Mouse (Mus musculus) stomach, postnatal 0 days (tissue): ENCODE measurements around the gene Emcn. TPM values are rescaled to one million over a fixed set of nuclear protein-coding genes. Genes with fewer than 3 reads are reported as not detected.

Source experiments
- ATAC-seq: fragments of 200-750 bp; cut with Nextera tagmentation; 2 replicates; pipeline ENCODE4 v1.8.0; 2017; ENCODE audit not compliant: low FRiP score, low TSS enrichment
- DNase-seq: peaks from one replicate; pipeline ENCODE4 v3.0.0-alpha.2; 2016; ENCODE audit warnings: low spot score
- H3K27ac ChIP-seq: fragments of 300-500 bp; sonication (generic); replicated peaks from 2 replicates; pipeline ENCODE4 v1.5.1; 2014; ENCODE audit warnings: mild to moderate bottlenecking, control low read depth
- H3K27me3 ChIP-seq: fragments of 300-500 bp; sonication (generic); 2 replicates; pipeline ENCODE4 v1.6.1; 2014; ENCODE audit warnings: low read length; ENCODE audit not compliant: control insufficient read depth, insufficient read depth
- H3K36me3 ChIP-seq: fragments of 300-500 bp; sonication (generic); 2 replicates; pipeline ENCODE4 v1.6.1; 2014; ENCODE audit warnings: low read length, mixed read lengths; ENCODE audit not compliant: control insufficient read depth, insufficient read depth
- H3K4me1 ChIP-seq: fragments of 300-500 bp; sonication (generic); replicated peaks from 2 replicates; pipeline ENCODE4 v1.6.1; 2014; ENCODE audit warnings: antibody characterized with exemption; ENCODE audit not compliant: control insufficient read depth, insufficient read depth
- H3K4me2 ChIP-seq: fragments of 300-500 bp; sonication (generic); replicated peaks from 2 replicates; pipeline ENCODE4 v1.6.1; 2014; ENCODE audit warnings: low read depth, mild to moderate bottlenecking, control low read depth, moderate library complexity
- H3K4me3 ChIP-seq: fragments of 300-500 bp; sonication (generic); 2 replicates; pipeline ENCODE4 v1.5.1; 2014; ENCODE audit warnings: low read depth, low read length, control low read depth
- H3K9ac ChIP-seq: fragments of 300-500 bp; sonication (generic); 2 replicates; pipeline ENCODE4 v1.6.1; 2014; ENCODE audit warnings: mild to moderate bottlenecking, low read length, control low read depth, mixed read lengths
- H3K9me3 ChIP-seq: fragments of 300-500 bp; sonication (generic); 2 replicates; pipeline ENCODE4 v1.6.1; 2016; ENCODE audit warnings: low read length; ENCODE audit not compliant: control insufficient read depth
- CTCF ChIP-seq: IDR thresholded peaks from 2 replicates; pipeline ENCODE4 v1.5.1; 2016; ENCODE audit warnings: antibody characterized with exemption, low read depth, mild to moderate bottlenecking, moderate library complexity
- EP300 ChIP-seq: optimal IDR thresholded peaks from 2 replicates; pipeline ENCODE3; 2016; ENCODE audit warnings: antibody characterized with exemption
- WGBS: fragments of 180-500 bp; shearing (Covaris S2); extraction: QIAGEN DNeasy Blood & Tissue Kit; methylation state at CpG from one replicate; pipeline ENCODE4 v1.1.7; 2014; 5-methylcytosine and 5-hydroxymethylcytosine counted together
- polyA plus RNA-seq: library from polyadenylated mRNA; unstranded; fragments of >200 nt; fragmentation: Nextera tagmentation; extraction: Ambion mirVana; gene quantifications from 2 replicates; pipeline ENCODE4 v1.2.1, GENCODE M21; 2015

The Emcn gene
- polyA plus RNA-seq, 1 experiment from 2014 or later: 19.0 TPM

DNA sequence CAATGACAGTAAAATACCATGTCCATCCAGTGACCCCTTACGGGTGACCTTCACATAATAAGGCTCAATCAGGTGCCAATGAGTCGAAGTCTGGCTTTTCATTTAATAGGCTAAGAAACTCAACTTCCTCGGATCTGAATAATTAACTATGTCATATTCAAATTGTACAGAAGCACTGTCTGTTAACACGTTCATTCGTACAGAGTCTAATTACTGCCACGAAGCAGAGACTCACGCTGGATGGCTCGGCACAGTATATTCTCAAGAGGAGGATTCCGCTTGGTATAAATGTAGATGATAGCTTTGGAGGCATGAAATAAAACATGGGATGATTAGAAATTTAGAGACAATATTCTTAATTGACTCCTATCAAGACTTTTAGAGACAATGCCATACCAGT is 11.0 kb upstream of the Emcn start:
- TF ChIP-seq EP300: no peak
- TF ChIP-seq CTCF: no peak
- Histone ChIP-seq H3K27ac (no peak overlapping the region), H3K9me3 (no peaks in the 10 kb centered on the region), H3K4me2 (no peak overlapping the region), H3K4me1 (no peaks in the 10 kb centered on the region), H3K27me3 (no peaks in the 10 kb centered on the region), H3K36me3 (no peaks in the 10 kb centered on the region), H3K9ac (no peak overlapping the region), H3K4me3 (no peak overlapping the region)
- no peak for ATAC-seq
- no peak for DNase-seq
- 86% methylated on average over 9 of the region's 9 CpGs for WGBS

DNA sequence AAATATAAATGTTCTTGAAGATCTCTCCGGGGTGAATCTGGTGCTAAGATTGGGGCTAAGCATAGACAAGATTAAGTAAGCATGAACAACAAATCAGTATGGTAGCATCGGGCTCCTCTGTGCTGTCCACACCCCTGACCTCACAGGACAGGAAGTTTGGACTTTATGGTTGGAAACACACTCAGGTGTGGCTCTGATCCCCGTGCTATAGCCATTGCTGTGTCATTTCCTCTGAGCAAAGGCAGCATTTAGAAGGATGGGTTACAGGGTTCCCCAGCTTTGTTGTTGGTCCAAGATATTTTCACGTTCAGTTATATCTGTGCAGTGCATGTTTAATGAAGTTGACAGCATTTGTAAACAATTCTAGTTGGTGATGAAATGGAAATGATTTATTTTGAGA is 9.9 kb upstream of the Emcn start:
- Histone ChIP-seq H3K27me3 (no peaks in the 10 kb centered on the region), H3K4me1 (no peaks in the 10 kb centered on the region), H3K9ac (no peak overlapping the region), H3K4me2 (no peak overlapping the region), H3K36me3 (no peaks in the 10 kb centered on the region), H3K4me3 (no peak overlapping the region), H3K27ac (no peak overlapping the region), H3K9me3 (no peaks in the 10 kb centered on the region)
- TF ChIP-seq CTCF (no peak), EP300 (no peak)
- 40% methylated on average over 4 of the region's 4 CpGs for WGBS
- ATAC-seq: no peak
- DNase-seq: no peak

- DNase-seq (no peak), ATAC-seq (no peak)
- no peak overlapping the region for H3K4me2 ChIP-seq
- H3K27ac ChIP-seq: no peak overlapping the region
- no peaks in the 10 kb centered on the region for H3K36me3 ChIP-seq
- no peaks in the 10 kb centered on the region for H3K4me1 ChIP-seq
- no peaks in the 10 kb centered on the region for H3K9me3 ChIP-seq
- no peak for TF ChIP-seq CTCF
- no peak for TF ChIP-seq EP300
- no peak overlapping the region for H3K4me3 ChIP-seq
- H3K27me3 ChIP-seq: no peaks in the 10 kb centered on the region
- WGBS: 75% methylated on average over 4 of the region's 4 CpGs
- H3K9ac ChIP-seq: no peak overlapping the region
Measured at GRCm38 (mm10) chr3:137332531-137332930, 8.3 kb upstream of the Emcn start.

GRCm38 (mm10) chr3:137335957-137336356 is 4.9 kb upstream of the Emcn start:
- H3K9ac ChIP-seq: no peak overlapping the region
- H3K4me3 ChIP-seq: no peak overlapping the region
- H3K9me3 ChIP-seq: no peaks in the 10 kb centered on the region
- WGBS: 86% methylated on average over 4 of the region's 4 CpGs
- H3K27ac ChIP-seq: no peak overlapping the region
- H3K27me3 ChIP-seq: no peaks in the 10 kb centered on the region
- DNase-seq (no peak), ATAC-seq (no peak)
- H3K4me1 ChIP-seq: no peaks in the 10 kb centered on the region
- no peak for TF ChIP-seq CTCF
- no peak for TF ChIP-seq EP300
- H3K4me2 ChIP-seq: no peak overlapping the region
- H3K36me3 ChIP-seq: no peaks in the 10 kb centered on the region

GRCm38 (mm10) chr3:137343446-137343845 is 2.6 kb downstream of the Emcn start:
- no peak overlapping the region for H3K4me3 ChIP-seq
- no peak overlapping the region for H3K9ac ChIP-seq
- 63% methylated on average over 5 of the region's 5 CpGs for WGBS
- no peak for TF ChIP-seq EP300
- no peak for TF ChIP-seq CTCF
- no peak overlapping the region for H3K4me2 ChIP-seq
- H3K27me3 ChIP-seq: no peaks in the 10 kb centered on the region
- no peaks in the 10 kb centered on the region for H3K36me3 ChIP-seq
- no peaks in the 10 kb centered on the region for H3K9me3 ChIP-seq
- H3K27ac ChIP-seq: no peak overlapping the region
- DNase-seq: no peak
- no peaks in the 10 kb centered on the region for H3K4me1 ChIP-seq
- ATAC-seq: no peak

DNA sequence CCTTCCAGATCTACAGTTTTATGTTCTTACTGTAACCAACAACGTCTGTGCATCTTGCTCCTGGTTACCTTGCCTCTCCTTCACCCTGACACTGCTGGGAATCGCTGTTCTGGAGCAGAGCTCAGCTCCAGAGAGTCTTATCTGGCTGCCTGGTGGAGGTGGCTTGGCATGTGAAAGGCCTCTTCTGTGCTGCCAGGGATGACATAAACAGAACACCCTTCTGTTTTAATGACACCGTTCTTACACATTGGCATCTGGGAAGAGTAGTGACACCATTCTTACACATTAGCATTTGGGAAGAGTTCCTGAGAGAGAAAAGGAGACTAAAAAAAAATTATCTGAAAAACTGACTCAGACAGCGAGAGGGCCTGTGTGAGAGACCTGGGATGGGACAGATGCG is 11.0 kb downstream of the Emcn start:
- Histone ChIP-seq H3K9ac (no peak overlapping the region), H3K4me2 (no peak overlapping the region), H3K4me3 (no peak overlapping the region), H3K4me1 (no peaks in the 10 kb centered on the region), H3K9me3 (no peaks in the 10 kb centered on the region), H3K27me3 (no peaks in the 10 kb centered on the region), H3K27ac (no peak overlapping the region), H3K36me3 (no peaks in the 10 kb centered on the region)
- WGBS: 83% methylated on average over 5 of the region's 5 CpGs
- DNase-seq (no peak), ATAC-seq (no peak)
- TF ChIP-seq EP300 (no peak), CTCF (no peak)
